Mouse (Mus musculus) liver, embryonic 12.5 days (tissue): ENCODE results near the gene Ppig. TPM values are rescaled to one million over a fixed set of nuclear protein-coding genes. Genes with fewer than 3 reads are reported as not detected.

Source experiments
- ATAC-seq: fragments of 200-750 bp; cut with Nextera tagmentation; 2 replicates; pipeline ENCODE4 v1.8.0; 2017; ENCODE audit warnings: moderate number of reproducible peaks, mild to moderate bottlenecking, moderate library complexity
- H3K27ac ChIP-seq: fragments of 300-500 bp; sonication (generic); 2 replicates; pipeline ENCODE4 v1.5.1; 2016; ENCODE audit warnings: mild to moderate bottlenecking
- H3K27me3 ChIP-seq: fragments of 300-500 bp; sonication (generic); replicated peaks from 2 replicates; pipeline ENCODE4 v1.6.1; 2016; ENCODE audit warnings: mild to moderate bottlenecking, moderate library complexity
- H3K36me3 ChIP-seq: fragments of 300-500 bp; sonication (generic); 2 replicates; pipeline ENCODE4 v1.6.1; 2016; ENCODE audit warnings: mild to moderate bottlenecking, moderate library complexity
- H3K4me1 ChIP-seq: fragments of 300-500 bp; sonication (generic); 2 replicates; pipeline ENCODE4 v1.6.1; 2016
- H3K4me2 ChIP-seq: fragments of 300-500 bp; sonication (generic); 2 replicates; pipeline ENCODE4 v1.6.1; 2016; ENCODE audit warnings: mild to moderate bottlenecking, moderate library complexity
- H3K4me3 ChIP-seq: fragments of 300-500 bp; sonication (generic); 2 replicates; pipeline ENCODE4 v1.5.1; 2016; ENCODE audit warnings: mild to moderate bottlenecking, moderate library complexity
- H3K9ac ChIP-seq: fragments of 300-500 bp; sonication (generic); 2 replicates; pipeline ENCODE4 v1.6.1; 2016; ENCODE audit warnings: mild to moderate bottlenecking, moderate library complexity
- H3K9me3 ChIP-seq: fragments of 300-500 bp; sonication (generic); replicated peaks from 2 replicates; pipeline ENCODE4 v1.6.1; 2016; ENCODE audit warnings: mild to moderate bottlenecking, moderate library complexity
- WGBS: fragments of 180-500 bp; shearing (Covaris S2); methylation state at CpG from one replicate; pipeline ENCODE4 v1.1.7; 2016; ENCODE audit not compliant: insufficient replicate concordance; 5-methylcytosine and 5-hydroxymethylcytosine counted together
- polyA plus RNA-seq: library from polyadenylated mRNA; unstranded; fragments of >200 nt; fragmentation: Nextera tagmentation; extraction: Ambion mirVana; gene quantifications from 2 replicates; pipeline ENCODE4 v1.2.1, GENCODE M21; 2016

Gene Ppig
- polyA plus RNA-seq, 1 experiment from 2014 or later: 104 TPM

- no peak for ATAC-seq
- H3K27ac ChIP-seq: no peak overlapping the region
- H3K27me3 ChIP-seq: no peaks in the 10 kb centered on the region
- H3K9ac ChIP-seq: no peak overlapping the region
- 75% methylated on average over 3 of the region's 3 CpGs for whole genome bisulfite sequencing
- H3K36me3 ChIP-seq: no peaks in the 10 kb centered on the region
- no peak overlapping the region for H3K4me2 ChIP-seq
- no peak overlapping the region for H3K4me3 ChIP-seq
- no peaks in the 10 kb centered on the region for H3K4me1 ChIP-seq
- no peaks in the 10 kb centered on the region for H3K9me3 ChIP-seq
Measured at GRCm38 (mm10) chr2:69773331-69773730, 51.0 kb downstream of the Ppig start.

- Histone ChIP-seq H3K27me3 (no peaks in the 10 kb centered on the region), H3K27ac (no peak overlapping the region), H3K9me3 (no peaks in the 10 kb centered on the region), H3K36me3 (no peaks in the 10 kb centered on the region), H3K4me3 (no peak overlapping the region), H3K4me2 (no peak overlapping the region), H3K4me1 (no peaks in the 10 kb centered on the region), H3K9ac (no peak overlapping the region)
- 42% methylated on average over 7 of the region's 7 CpGs for WGBS
- ATAC-seq: no peak
Measured at GRCm38 (mm10) chr2:69777985-69778835, 55.9 kb downstream of the Ppig start.

GRCm38 (mm10) chr2:69778836-69779177, 56.5 kb downstream of the Ppig start:
- Histone ChIP-seq H3K27ac (no peak overlapping the region), H3K4me3 (no peak overlapping the region), H3K4me2 (no peak overlapping the region), H3K9ac (no peak overlapping the region), H3K9me3 (no peaks in the 10 kb centered on the region), H3K4me1 (no peaks in the 10 kb centered on the region), H3K36me3 (no peaks in the 10 kb centered on the region), H3K27me3 (no peaks in the 10 kb centered on the region)
- no peak for ATAC-seq
- WGBS: 30% methylated on average over 5 of the region's 5 CpGs

GRCm38 (mm10) chr2:69788974-69789373, 66.6 kb downstream of the Ppig start:
- Histone ChIP-seq H3K36me3 (peaks cover 17% of the 10 kb centered on the region), H3K9ac (peak overlapping the region; percentile 82), H3K9me3 (no peaks in the 10 kb centered on the region), H3K4me3 (peak overlapping the region; percentile 75), H3K27ac (peak overlapping the region; percentile 60; the same call in 1 of the 2 replicates), H3K4me1 (peaks cover 12% of the 10 kb centered on the region), H3K4me2 (peak overlapping the region; percentile 93), H3K27me3 (no peaks in the 10 kb centered on the region)
- ATAC-seq: no peak
- WGBS: 34% methylated on average over 9 of the region's 9 CpGs

- Histone ChIP-seq H3K27me3 (no peaks in the 10 kb centered on the region), H3K4me2 (peak within 1 kb of the TSS; percentile 93), H3K27ac (peak within 1 kb of the TSS; percentile 83), H3K9ac (peak within 1 kb of the TSS; percentile 82), H3K4me1 (peaks cover 12% of the 10 kb centered on the region), H3K4me3 (peak within 1 kb of the TSS; percentile 75), H3K36me3 (peaks cover 20% of the 10 kb centered on the region), H3K9me3 (no peaks in the 10 kb centered on the region)
- peak; percentile 95 for ATAC-seq
- WGBS: 1% methylated on average over 48 of the region's 48 CpGs
Measured at GRCm38 (mm10) chr2:69789429-69790069, 67.2 kb downstream of the Ppig start, which contains the start of the genes Ccdc173 and Phospho2. Gene Ccdc173, minus strand, starts transcription at chr2:69789575. Gene Phospho2, plus strand, starts transcription at chr2:69789623.

- peak overlapping the region; percentile 75 for H3K4me3 ChIP-seq
- under 1% methylated on average over 10 of the region's 10 CpGs for WGBS
- peaks cover 12% of the 10 kb centered on the region for H3K4me1 ChIP-seq
- peak overlapping the region; percentile 83 for H3K27ac ChIP-seq
- H3K27me3 ChIP-seq: no peaks in the 10 kb centered on the region
- peak; percentile 67 for ATAC-seq
- peaks cover 27% of the 10 kb centered on the region for H3K36me3 ChIP-seq
- peak overlapping the region; percentile 82 for H3K9ac ChIP-seq
- H3K4me2 ChIP-seq: peak overlapping the region; percentile 93
- no peaks in the 10 kb centered on the region for H3K9me3 ChIP-seq
Measured at GRCm38 (mm10) chr2:69790285-69790684, 67.9 kb downstream of the Ppig start.

GRCm38 (mm10) chr2:69790722-69791121, 68.4 kb downstream of the Ppig start:
- 47% methylated on average over 4 of the region's 4 CpGs for WGBS
- ATAC-seq: no peak; the same call in 1 of the 2 replicates
- Histone ChIP-seq H3K4me3 (peak overlapping the region; percentile 75), H3K9me3 (no peaks in the 10 kb centered on the region), H3K27me3 (no peaks in the 10 kb centered on the region), H3K4me2 (peak overlapping the region; percentile 93), H3K4me1 (peaks cover 12% of the 10 kb centered on the region), H3K27ac (no peak overlapping the region), H3K9ac (no peak overlapping the region), H3K36me3 (peaks cover 32% of the 10 kb centered on the region)

- peak overlapping the region; percentile 45 for H3K4me3 ChIP-seq
- no peaks in the 10 kb centered on the region for H3K27me3 ChIP-seq
- 22% methylated on average over 5 of the region's 5 CpGs for WGBS
- peak overlapping the region; percentile 16; the same call in 1 of the 2 replicates for H3K27ac ChIP-seq
- peak overlapping the region; percentile 67 for H3K4me2 ChIP-seq
- ATAC-seq: peak; percentile 91
- no peaks in the 10 kb centered on the region for H3K9me3 ChIP-seq
- peaks cover under 1% of the 10 kb centered on the region for H3K36me3 ChIP-seq
- H3K4me1 ChIP-seq: peaks cover 33% of the 10 kb centered on the region
- H3K9ac ChIP-seq: peak overlapping the region; percentile 35; the same call in 1 of the 2 replicates
Measured at GRCm38 (mm10) chr2:69802911-69803312, 80.6 kb downstream of the Ppig start.

Other genes with a start within 250 kb of the Ppig start
- gene Lrp2, start 136.5 kb upstream of the Ppig start, polyA plus RNA-seq: 0.10 and 0.29 TPM in 2 replicates
- 4.9 and 6.8 TPM in 2 replicates for gene Bbs5, start 75.4 kb upstream of the Ppig start, polyA plus RNA-seq
- 0.13 and 0.39 TPM in 2 replicates for gene Klhl41, start 52.4 kb upstream of the Ppig start, polyA plus RNA-seq
- 7.9 and 8.4 TPM in 2 replicates for gene Fastkd1, start 9.0 kb upstream of the Ppig start, polyA plus RNA-seq
- 0.46 and 0.53 TPM in 2 replicates for gene Ccdc173, start 67.0 kb downstream of the Ppig start, polyA plus RNA-seq
- gene Phospho2, start 67.1 kb downstream of the Ppig start, polyA plus RNA-seq: 16.3 and 16.7 TPM in 2 replicates
- gene Klhl23, start 99.4 kb downstream of the Ppig start, polyA plus RNA-seq: 31.3 and 31.9 TPM in 2 replicates
- 219 and 226 TPM in 2 replicates for gene Ssb, start 139.0 kb downstream of the Ppig start, polyA plus RNA-seq
- 46.1 and 47.5 TPM in 2 replicates for gene Mettl5, start 163.1 kb downstream of the Ppig start, polyA plus RNA-seq
- 7.7 and 9.2 TPM in 2 replicates for gene Ubr3, start 174.7 kb downstream of the Ppig start, polyA plus RNA-seq